8 mouse cellular contexts compared by ENCODE assay signal in genomic region chr19:12500124-12500523, GRCm38 (mm10). TPM values are rescaled to one million over a fixed set of nuclear protein-coding genes. Genes with fewer than 3 reads are reported as not detected.
DNase-seq lines count a peak whose midpoint lies in the region; ATAC-seq and TF ChIP-seq lines count a peak whose summit lies in the region.

No protein-coding gene starts in this region.

- no peak overlapping the region for H3K9ac ChIP-seq in heart, postnatal 0 days (replicated peaks; ENCODE audit: low read depth, low read length)
- peak overlapping the region; percentile 89 for H3K9ac ChIP-seq in midbrain, embryonic 15.5 days

- intact Hi-C loops in left cerebral cortex, postnatal 25 days (cut with DNase I) = loop anchor here (5.0 kb wide), 5 partner anchors 33 to 488 kb away; partner anchors contain the start of genes Lpxn and Zfp91

- no peak for TF ChIP-seq CTCF in heart, postnatal 0 days (IDR thresholded peaks at IDR 0.05; ENCODE audit: low read depth)

- H3K9me3 ChIP-seq in megakaryocyte, embryonic 14.5 days = no peaks in the 10 kb centered on the region
- no peaks in the 10 kb centered on the region for H3K9me3 ChIP-seq in forebrain, embryonic 10.5 days
- no peaks in the 10 kb centered on the region for H3K9me3 ChIP-seq in heart, postnatal 0 days (replicated peaks; ENCODE audit: control insufficient read depth, low read length)
- no peaks in the 10 kb centered on the region for H3K9me3 ChIP-seq in midbrain, embryonic 15.5 days

- peak; percentile 69 for DNase-seq in forebrain, embryonic 10.5 days (ENCODE audit: extremely low spot score, low spot score)
- DNase-seq in heart, postnatal 0 days (ENCODE audit: low spot score) = no peak
- DNase-seq in left cerebral cortex, postnatal 25 days (ENCODE audit: low spot score in 2 of 2) = peak; percentile 69 to 95
- no peak for DNase-seq in c-Kit-positive CD71-positive TER-119-positive erythroid progenitor cells, embryonic 14.5 days (ENCODE audit: low spot score)

- H3K4me3 ChIP-seq in megakaryocyte, embryonic 14.5 days (replicated peaks) = peak overlapping the region; percentile 98
- H3K4me3 ChIP-seq in forebrain, embryonic 10.5 days = peak overlapping the region; percentile 93
- H3K4me3 ChIP-seq in heart, postnatal 0 days (ENCODE audit: low read depth, low read length) = peak overlapping the region; percentile 15; the same call in 1 of the 2 replicates
- H3K4me3 ChIP-seq in midbrain, embryonic 15.5 days = peak overlapping the region; percentile 88

- 5% methylated on average over 3 of the region's 3 CpGs for WGBS in forebrain, embryonic 10.5 days
- 18% methylated on average over 3 of the region's 3 CpGs for WGBS in heart, postnatal 0 days
- WGBS in midbrain, embryonic 15.5 days = 2% methylated on average over 3 of the region's 3 CpGs

- no peaks in the 10 kb centered on the region for H3K36me3 ChIP-seq in megakaryocyte, embryonic 14.5 days (replicated peaks; ENCODE audit: low read length)
- H3K36me3 ChIP-seq in forebrain, embryonic 10.5 days (replicated peaks) = peaks cover 38% of the 10 kb centered on the region
- no peaks in the 10 kb centered on the region for H3K36me3 ChIP-seq in heart, postnatal 0 days (replicated peaks; ENCODE audit: control insufficient read depth, insufficient read depth, low read length)
- H3K36me3 ChIP-seq in midbrain, embryonic 15.5 days (replicated peaks) = no peaks in the 10 kb centered on the region

- H3K27me3 ChIP-seq in megakaryocyte, embryonic 14.5 days (replicated peaks) = peaks cover 40% of the 10 kb centered on the region
- no peaks in the 10 kb centered on the region for H3K27me3 ChIP-seq in forebrain, embryonic 10.5 days (ENCODE audit: poor library complexity, severe bottlenecking)
- peaks cover 16% of the 10 kb centered on the region for H3K27me3 ChIP-seq in heart, postnatal 0 days (ENCODE audit: control insufficient read depth, insufficient read depth, low read length)
- H3K27me3 ChIP-seq in midbrain, embryonic 15.5 days (replicated peaks) = no peaks in the 10 kb centered on the region

- H3K4me1 ChIP-seq in megakaryocyte, embryonic 14.5 days = peaks cover 37% of the 10 kb centered on the region
- peaks cover 58% of the 10 kb centered on the region for H3K4me1 ChIP-seq in forebrain, embryonic 10.5 days
- no peaks in the 10 kb centered on the region for H3K4me1 ChIP-seq in heart, postnatal 0 days (ENCODE audit: control insufficient read depth, insufficient read depth)
- H3K4me1 ChIP-seq in midbrain, embryonic 15.5 days = peaks cover 33% of the 10 kb centered on the region

- peak overlapping the region; percentile 95 for H3K4me2 ChIP-seq in heart, postnatal 0 days (ENCODE audit: low read depth, low read length)
- H3K4me2 ChIP-seq in midbrain, embryonic 15.5 days = peak overlapping the region; percentile 89

- TF ChIP-seq EP300 in heart, postnatal 0 days (IDR thresholded peaks at IDR 0.05; ENCODE audit: low read depth) = no peak

- ATAC-seq in megakaryocyte, adult 5-6 weeks (ENCODE audit: poor library complexity, severe bottlenecking) = no peak
- no peak for ATAC-seq in heart, postnatal 0 days (ENCODE audit: insufficient read depth, low read depth)
- ATAC-seq in midbrain, embryonic 15.5 days (replicated peaks) = peak; percentile 21
- no peak for ATAC-seq in activated CD4-positive, CD25-positive, alpha-beta regulatory T cell, adult 4 months

- H3K27ac ChIP-seq in forebrain, embryonic 10.5 days = peak overlapping the region; percentile 98
- H3K27ac ChIP-seq in heart, postnatal 0 days (ENCODE audit: low read depth) = no peak overlapping the region; the same call in 1 of the 2 replicates
- H3K27ac ChIP-seq in midbrain, embryonic 15.5 days = peak overlapping the region; percentile 94

RNA-seq across cellular contexts. Expression of gene Dtx4, which starts 1.1 kb away (rescaled TPM):
- polyA plus RNA-seq in megakaryocyte, embryonic 14.5 days (2012; ENCODE audit: insufficient read depth, low replicate concordance) = 1.9 and 2.5 TPM in 2 replicates
- total RNA-seq in megakaryocyte, adult 5-6 weeks (2015) = 7.3 and 9.9 TPM in 2 replicates
- total RNA-seq in megakaryocyte, adult 5-6 weeks (2017) = 8.3 and 9.0 TPM in 2 replicates
- 31.7 and 34.3 TPM in 2 replicates for polyA plus RNA-seq in forebrain, embryonic 10.5 days (2016; fragmentation: Nextera tagmentation; extraction: Ambion mirVana)
- total RNA-seq in heart, postnatal 0 days (2014; rRNA removed; ENCODE audit: low replicate concordance) = 1.5 and 3.8 TPM in 2 replicates
- polyA plus RNA-seq in heart, postnatal 0 days (2015; fragmentation: Nextera tagmentation; extraction: Ambion mirVana) = 1.2 and 1.3 TPM in 2 replicates
- total RNA-seq in left cerebral cortex, postnatal 25 days (2021) = 10 to 100 TPM; 32.7 to 37.1 TPM
- 43.3 and 43.4 TPM in 2 replicates for polyA plus RNA-seq in midbrain, embryonic 15.5 days (2015; fragmentation: Nextera tagmentation; extraction: Ambion mirVana)
- polyA plus RNA-seq in activated CD4-positive, CD25-positive, alpha-beta regulatory T cell, adult 4 months (2017; shearing (Covaris generic)) = 1 to 10 TPM; 3.5 to 3.7 TPM

RNA-seq across cellular contexts. Expression of gene Mpeg1, which starts 39.5 kb away (rescaled TPM):
- 6.5 TPM in 1 of 2 replicates, not detected in the other for polyA plus RNA-seq in megakaryocyte, embryonic 14.5 days (2012; ENCODE audit: insufficient read depth, low replicate concordance)
- 1,084 and 1,137 TPM in 2 replicates for total RNA-seq in megakaryocyte, adult 5-6 weeks (2015)
- total RNA-seq in megakaryocyte, adult 5-6 weeks (2017) = 543 and 663 TPM in 2 replicates
- 0.11 and 0.17 TPM in 2 replicates for polyA plus RNA-seq in forebrain, embryonic 10.5 days (2016; fragmentation: Nextera tagmentation; extraction: Ambion mirVana)
- total RNA-seq in heart, postnatal 0 days (2014; rRNA removed; ENCODE audit: low replicate concordance) = 0.46 and 3.6 TPM in 2 replicates
- 0.36 and 0.37 TPM in 2 replicates for polyA plus RNA-seq in heart, postnatal 0 days (2015; fragmentation: Nextera tagmentation; extraction: Ambion mirVana)
- 1 to 10 TPM; 7.6 to 8.7 TPM for total RNA-seq in left cerebral cortex, postnatal 25 days (2021)
- polyA plus RNA-seq in midbrain, embryonic 15.5 days (2015; fragmentation: Nextera tagmentation; extraction: Ambion mirVana) = 0.62 and 0.73 TPM in 2 replicates
- polyA plus RNA-seq in activated CD4-positive, CD25-positive, alpha-beta regulatory T cell, adult 4 months (2017; shearing (Covaris generic)) = under 1 TPM in 1 of 2 experiments, not detected in 1; 0.28 TPM

RNA-seq across cellular contexts. Expression of gene Fam111a, which starts 45.4 kb away (rescaled TPM):
- polyA plus RNA-seq in megakaryocyte, embryonic 14.5 days (2012; ENCODE audit: insufficient read depth, low replicate concordance) = 1.7 TPM in 1 of 2 replicates, not detected in the other
- 308 and 344 TPM in 2 replicates for total RNA-seq in megakaryocyte, adult 5-6 weeks (2015)
- total RNA-seq in megakaryocyte, adult 5-6 weeks (2017) = 409 TPM in 2 replicates
- 21.0 and 22.0 TPM in 2 replicates for polyA plus RNA-seq in forebrain, embryonic 10.5 days (2016; fragmentation: Nextera tagmentation; extraction: Ambion mirVana)
- total RNA-seq in heart, postnatal 0 days (2014; rRNA removed; ENCODE audit: low replicate concordance) = 8.4 and 9.3 TPM in 2 replicates
- 6.6 and 8.6 TPM in 2 replicates for polyA plus RNA-seq in heart, postnatal 0 days (2015; fragmentation: Nextera tagmentation; extraction: Ambion mirVana)
- 1 to 10 TPM; 1.8 to 2.6 TPM for total RNA-seq in left cerebral cortex, postnatal 25 days (2021)
- polyA plus RNA-seq in midbrain, embryonic 15.5 days (2015; fragmentation: Nextera tagmentation; extraction: Ambion mirVana) = 5.0 and 6.0 TPM in 2 replicates
- 10 to 100 TPM; 41.0 to 41.8 TPM for polyA plus RNA-seq in activated CD4-positive, CD25-positive, alpha-beta regulatory T cell, adult 4 months (2017; shearing (Covaris generic))

Comparison
In these comparisons a context has a peak if more than half of its experiments do, and no peak if none do; other contexts are left out.
1. H3K4me3 ChIP-seq: peak in every context shown above with its lines; median percentile 98 in megakaryocyte, embryonic 14.5 days; 93 in forebrain, embryonic 10.5 days; 88 in midbrain, embryonic 15.5 days; 15 in heart, postnatal 0 days.
2. DNase-seq: peak in forebrain, embryonic 10.5 days (single experiment) and left cerebral cortex, postnatal 25 days (2 of 2); none in heart, postnatal 0 days (single experiment) and c-Kit-positive CD71-positive TER-119-positive erythroid progenitor cells, embryonic 14.5 days (single experiment).